Mouse (Mus musculus): ENCODE measurements at regions not wholly inside any gene's neighbourhood (a gene's known extent, or its start where the extent isn't known, plus 50 kb on each side); places are given as distances from the start of the nearest gene placed in this dataset.

DNA sequence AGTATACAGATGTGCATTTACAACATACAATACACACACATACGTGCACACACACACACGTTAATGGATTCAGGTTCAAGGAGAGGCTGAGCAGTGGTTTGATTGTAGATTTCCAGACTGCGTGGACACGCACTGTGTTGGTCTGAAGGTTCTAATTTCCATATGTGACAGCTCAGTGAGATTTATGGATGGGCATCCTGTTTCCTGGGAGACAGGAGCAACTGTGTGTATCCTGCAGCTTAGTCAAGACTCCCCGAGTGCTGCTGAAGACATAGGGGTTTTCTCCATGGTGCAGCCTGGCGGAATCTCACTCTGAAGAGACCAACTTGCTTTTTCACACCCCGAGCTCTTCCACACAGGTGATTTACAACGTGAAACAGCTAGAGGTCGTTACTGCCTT is 119.3 kb upstream of the Foxk1 start:
- CTCF ChIA-PET: no interaction called here

DNA sequence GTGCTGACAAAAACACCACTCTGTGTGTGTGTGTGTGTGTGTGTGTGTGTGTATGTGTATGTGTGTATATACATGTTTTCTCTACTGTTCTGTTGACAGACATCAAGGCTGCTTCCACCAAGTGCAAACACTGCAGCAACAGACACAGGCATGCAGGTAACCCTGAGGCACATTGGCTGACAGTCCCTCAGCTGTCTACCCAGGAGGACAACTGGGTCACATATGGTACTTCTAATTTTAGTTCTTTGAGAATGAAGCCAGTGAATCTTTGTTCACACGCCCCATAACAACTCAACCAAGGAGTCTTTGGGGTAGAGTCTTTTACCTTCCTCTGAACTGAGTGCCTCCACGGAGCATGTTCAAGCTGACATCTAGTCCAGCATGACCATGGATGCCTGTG is 113.3 kb upstream of the Foxk1 start:
- CTCF ChIA-PET: no interaction called here

DNA sequence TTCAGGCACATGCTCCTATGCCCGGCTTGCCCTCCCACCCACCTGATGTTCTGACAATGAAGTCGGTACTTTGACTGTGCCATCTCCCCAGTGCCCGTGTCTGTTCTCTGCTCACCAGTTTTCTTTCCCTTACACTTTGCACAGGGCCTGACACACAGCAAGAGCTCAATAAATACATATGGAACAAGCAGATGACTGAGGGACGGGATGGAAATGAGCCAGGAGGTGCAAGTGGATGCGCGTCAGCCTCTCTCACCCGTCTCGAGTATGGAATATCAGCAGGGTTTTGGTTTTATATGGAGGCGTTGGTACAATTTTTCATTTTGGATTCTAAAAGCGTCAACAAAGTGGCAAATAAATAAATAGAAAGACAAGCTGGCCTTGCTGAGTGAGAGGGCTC is 109.8 kb upstream of the Foxk1 start:
- CTCF ChIA-PET: no interaction called here

DNA sequence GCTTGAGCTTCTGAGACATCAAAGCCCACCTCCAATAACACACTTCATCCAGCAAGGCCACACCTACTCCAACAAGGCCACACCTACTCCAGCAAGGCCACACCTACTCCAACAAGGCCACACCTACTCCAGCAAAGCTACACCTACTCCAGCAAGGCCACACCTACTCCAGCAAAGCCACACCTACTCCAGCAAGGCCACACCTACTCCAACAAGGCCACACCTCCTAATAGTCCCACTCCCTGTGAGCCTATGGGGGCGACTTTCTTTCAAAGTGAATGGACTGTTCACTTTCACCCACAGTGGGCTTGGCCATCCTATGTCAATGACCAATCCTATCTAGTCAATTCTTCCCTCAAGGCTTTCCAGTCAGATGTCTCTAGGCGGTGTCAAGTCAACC is 104.9 kb upstream of the Foxk1 start:
- CTCF ChIA-PET: interaction anchor here (0.6 kb wide), 1 partner anchor 666 kb away, joined by 5 read pairs; no protein-coding TSS in a partner anchor

DNA sequence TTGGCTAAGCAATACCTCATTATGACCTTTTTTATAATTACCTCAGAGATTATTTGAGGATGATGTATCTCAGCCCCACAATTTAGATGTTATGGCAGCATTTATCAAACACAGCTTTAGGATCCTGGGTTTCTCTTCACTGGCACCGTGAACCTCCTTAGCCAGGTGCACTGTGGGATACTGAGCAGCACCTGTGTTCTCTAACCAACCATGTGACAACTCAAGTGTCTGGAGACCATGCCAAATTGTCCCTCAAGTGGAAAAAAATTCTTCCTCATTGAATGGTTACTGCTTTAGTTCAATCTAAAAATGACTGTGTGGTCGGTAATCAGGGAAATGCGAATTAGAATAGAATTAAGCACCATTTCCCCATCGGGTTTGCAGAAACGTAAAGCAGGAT is 101.7 kb upstream of the Foxk1 start:
- CTCF ChIA-PET: no interaction called here

DNA sequence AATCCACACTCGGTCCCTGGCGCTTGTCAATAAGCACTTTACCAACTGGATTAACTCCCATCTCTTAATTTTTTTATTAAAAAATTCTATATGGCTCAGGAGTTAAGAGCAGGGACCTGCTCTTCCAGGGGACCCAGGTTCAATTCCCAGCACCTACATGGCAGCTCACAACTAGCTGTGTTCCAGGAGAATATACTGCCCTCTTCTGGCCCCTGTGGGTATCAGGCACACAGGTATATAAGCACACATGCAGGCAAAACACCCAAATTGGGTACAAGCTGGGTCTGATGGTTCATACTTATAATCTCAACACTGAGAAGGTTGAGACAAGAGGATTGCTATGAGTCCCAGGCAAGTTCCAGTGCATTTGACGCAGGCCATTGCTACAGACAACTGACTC is 92.8 kb upstream of the Foxk1 start:
- CTCF ChIA-PET: no interaction called here

DNA sequence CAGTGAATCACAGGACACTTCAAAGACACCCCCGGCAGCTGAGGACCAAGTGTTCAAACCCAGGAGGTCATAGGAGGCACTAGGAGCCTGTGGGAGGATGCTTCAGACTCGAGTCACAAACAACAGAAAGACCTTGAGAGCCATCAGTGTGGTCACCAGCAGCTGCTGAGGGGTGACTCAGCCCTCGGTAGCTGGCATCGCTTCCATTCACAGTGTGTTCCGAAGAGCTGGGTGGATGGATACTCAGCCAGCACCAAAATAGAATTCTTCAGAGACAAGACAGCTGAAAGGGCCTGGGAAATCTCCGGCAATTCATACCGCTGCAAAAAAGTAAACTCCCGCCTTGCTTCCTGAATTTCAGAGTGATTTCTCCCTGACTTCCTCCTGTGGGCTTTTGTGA is 87.4 kb upstream of the Foxk1 start:
- CTCF ChIA-PET: no interaction called here

DNA sequence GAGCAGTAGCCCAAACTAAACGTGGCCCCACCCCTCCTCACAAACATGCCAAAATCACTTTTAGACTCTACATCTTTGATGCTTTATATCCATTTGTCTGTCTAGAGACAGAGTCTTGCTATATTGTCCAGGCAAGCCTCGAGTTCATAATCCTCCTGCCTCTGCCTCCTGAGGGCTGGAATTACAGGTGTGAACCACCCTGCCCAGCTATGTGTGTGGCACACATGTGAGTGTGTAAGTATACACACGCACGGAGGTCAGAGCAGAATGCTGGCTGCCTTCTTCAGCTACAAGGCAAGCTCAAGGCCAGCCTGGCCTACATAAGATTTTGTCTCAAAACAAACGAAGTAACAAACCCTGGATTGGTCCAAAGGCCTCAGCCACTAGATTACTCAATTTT is 86.8 kb upstream of the Foxk1 start:
- CTCF ChIA-PET: no interaction called here

DNA sequence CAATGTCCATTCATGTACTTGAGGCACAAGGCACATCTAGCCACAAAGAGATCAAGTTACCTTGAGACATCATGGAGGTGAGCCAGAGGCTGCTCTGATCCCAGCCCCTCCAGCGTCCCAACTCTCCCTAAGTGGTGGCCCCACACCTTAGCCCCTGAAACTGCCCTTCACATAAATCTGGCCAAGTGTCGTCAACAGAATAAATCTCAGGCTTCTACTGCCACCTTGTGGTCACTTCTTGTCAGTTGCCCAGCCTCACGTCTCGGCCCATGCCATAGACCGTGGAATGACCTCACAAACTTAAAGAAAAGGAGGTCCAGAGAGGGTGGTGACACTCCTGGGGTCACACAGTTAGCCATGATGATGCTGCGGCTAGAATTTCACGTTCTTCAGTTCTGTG is 82.0 kb upstream of the Foxk1 start:
- CTCF ChIA-PET: no interaction called here

DNA sequence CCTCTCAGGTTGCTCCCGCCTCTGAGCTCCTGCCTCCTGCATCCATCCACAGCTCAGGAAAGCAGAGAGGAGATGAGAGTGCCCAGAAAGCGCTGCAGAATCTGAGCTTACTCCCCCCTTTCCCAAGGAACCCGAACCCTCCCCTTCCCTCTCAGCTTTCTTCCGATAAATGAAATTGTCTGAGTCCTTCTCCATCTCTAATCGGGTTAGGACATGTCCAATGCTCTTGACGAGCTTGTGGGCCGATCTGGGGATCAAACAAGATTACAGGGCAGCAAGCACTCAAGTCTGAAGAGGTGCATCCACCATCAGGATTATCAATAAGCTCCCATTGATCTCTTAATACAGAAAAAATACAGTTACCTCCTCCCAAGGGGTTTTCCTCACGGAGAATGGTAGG is 80.0 kb upstream of the Foxk1 start:
- CTCF ChIA-PET: no interaction called here

DNA sequence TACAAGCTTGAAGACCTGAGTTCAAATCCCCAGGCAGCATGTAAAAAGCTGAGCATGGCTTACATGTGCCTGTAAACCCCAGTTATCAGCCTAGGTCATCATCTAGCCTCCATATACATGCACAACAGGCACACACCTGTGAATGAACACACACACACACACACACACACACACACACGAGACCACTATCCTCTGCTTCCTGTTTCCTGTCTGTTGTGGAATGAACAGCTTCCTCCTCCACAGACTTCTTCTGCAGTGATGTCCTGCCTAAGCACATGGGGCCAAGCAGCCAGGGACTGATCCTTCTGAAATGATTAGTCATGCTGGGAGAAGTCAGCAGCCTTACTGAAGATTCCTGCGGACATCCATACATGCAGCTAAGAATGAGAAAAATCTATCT is 76.4 kb upstream of the Foxk1 start:
- CTCF ChIA-PET: interaction anchor here (0.6 kb wide), 2 partner anchors 781 to 1452 kb away, joined by 3 read pairs; no protein-coding TSS in a partner anchor

DNA sequence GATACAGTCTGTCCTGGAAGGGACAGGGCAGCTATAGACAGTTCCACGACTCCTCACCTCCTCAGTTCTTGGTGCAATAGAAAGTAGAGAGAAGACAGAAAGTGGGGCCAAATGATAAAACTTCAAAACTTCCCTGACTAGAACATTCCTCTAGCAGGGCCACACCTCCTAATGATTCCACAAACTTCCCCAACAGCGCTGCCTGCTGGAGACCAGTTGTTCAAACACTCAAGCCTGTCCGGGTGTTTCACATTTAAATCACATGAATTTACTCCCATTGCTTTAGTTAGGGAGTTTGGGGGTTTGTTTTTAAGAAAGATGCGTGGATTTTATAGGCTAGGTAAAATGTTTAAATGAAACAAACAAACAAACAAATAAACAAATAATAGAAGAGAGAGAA is 75.7 kb upstream of the Foxk1 start:
- CTCF ChIA-PET: interaction anchor here (0.6 kb wide), 1 partner anchor 780 kb away, joined by 3 read pairs; no protein-coding TSS in a partner anchor

DNA sequence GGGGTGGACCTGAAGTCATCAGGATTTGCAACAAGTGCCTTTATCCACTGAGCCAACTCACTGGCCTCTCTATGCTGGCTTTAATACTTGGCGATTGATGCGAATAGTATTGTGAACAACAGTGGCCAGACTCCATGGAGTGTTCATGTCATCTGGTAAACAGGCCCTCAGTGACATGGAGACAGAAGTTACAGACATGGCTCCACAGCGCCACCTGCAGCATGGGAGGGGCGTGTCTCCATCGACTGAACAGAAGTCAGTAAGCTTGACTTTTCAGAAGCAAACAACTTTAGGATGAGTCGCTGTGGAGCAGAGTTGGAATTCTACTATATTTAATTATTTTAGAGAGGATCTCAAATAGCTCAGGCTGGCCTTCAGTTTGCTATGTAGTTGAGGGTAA is 74.0 kb upstream of the Foxk1 start:
- CTCF ChIA-PET: interaction anchor here (0.7 kb wide), 1 partner anchor 1457 kb away, joined by 15 read pairs; no protein-coding TSS in a partner anchor

DNA sequence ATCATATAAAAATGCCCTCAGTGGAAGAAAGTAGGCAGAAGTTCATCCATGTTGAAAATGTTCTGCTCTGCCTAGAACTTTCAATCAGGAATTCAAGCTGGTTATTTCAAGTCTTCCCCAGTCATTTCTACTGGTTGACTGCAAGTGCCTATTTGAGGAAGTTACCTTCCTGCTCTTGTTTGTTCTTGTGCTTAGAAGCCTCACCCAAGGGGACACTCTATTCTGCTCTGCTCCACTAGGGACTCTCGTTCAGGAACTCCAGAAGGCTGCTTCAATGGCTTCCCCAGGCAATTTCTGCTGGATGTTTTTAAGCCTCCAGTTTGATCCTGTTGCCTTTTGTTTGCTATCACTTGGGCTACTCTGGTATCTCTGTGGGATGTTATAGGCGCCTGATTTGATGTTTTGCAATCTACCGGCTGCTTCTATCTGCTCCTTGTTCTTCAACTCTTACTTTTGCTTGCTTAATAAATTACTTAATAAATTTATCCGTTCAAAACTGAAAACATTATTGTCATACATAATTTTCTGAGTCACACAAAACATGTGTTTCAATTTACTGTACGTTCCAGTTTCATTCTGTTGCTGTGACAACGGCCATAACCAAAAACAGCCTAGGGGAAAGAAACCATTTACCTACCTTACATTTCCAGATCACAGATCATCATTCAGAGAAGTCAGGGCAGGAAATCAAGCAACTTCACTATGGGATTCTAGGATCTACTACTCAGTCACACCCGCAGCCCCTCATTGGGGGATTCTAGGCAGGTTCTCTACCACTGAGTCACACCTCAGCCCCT is 71.4 kb upstream of the Foxk1 start:
- CTCF ChIA-PET: interaction anchor here (0.6 kb wide), 1 partner anchor 245 kb away, joined by 3 read pairs; no protein-coding TSS in a partner anchor

DNA sequence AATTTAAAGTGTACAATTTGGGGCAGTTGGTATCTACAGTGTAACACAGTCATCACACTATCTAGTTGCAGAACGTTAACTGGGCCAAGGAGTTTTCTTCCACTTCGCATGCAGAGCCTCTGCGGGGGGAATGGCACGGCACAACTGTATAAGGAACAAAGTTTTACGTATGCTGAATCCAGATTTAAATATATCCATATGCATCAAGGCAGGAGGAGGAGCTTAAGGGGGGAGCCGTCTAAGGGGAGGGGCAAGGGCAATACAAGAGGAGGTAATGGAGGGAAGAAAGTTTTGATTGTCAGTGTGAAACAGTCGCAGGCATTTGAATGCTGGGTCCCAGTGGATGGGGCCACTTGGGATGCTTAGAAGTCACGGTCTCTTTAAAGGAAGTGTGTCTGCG is 68.6 kb upstream of the Foxk1 start:
- CTCF ChIA-PET: no interaction called here

DNA sequence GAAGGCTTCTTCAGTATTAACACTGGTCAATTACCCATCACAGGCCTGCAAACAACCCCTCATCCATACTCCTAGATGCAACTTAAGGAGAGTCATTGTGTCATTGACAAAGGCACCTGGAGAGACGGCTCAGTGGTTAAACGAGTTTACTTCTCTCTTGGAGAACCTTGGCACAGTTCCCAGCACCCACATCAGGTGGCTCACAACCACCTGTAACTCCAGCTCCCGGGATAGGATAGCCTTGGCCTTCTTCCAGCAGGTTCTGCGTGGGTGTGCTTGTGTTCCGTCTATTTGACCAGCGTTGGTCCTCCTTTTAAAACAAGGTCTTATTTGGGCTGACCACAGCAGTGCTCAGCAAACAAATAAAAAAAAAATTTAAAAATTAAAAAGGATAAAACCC is 63.9 kb upstream of the Foxk1 start:
- CTCF ChIA-PET: interaction anchor here (0.7 kb wide), 1 partner anchor 236 kb away, joined by 3 read pairs; no protein-coding TSS in a partner anchor

DNA sequence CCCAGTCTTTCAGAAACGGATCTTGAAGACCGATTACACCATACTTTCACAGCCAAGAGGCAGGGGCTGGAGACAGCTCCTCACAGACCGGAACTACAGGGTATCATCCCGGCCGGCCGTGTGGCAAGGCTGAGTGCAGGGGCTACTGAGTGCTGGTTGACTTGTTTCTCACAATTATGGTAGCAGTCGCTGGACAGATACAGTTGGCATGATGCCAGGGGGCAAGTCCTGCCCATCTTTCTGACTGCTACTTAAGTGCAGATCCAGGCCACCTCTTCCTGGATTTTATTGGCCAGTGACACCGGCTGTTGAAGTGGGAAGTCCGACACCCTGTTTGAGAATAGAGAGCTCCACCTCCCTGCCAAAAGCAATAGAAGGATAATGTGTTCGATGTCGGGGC is 63.2 kb upstream of the Foxk1 start:
- CTCF ChIA-PET: no interaction called here

DNA sequence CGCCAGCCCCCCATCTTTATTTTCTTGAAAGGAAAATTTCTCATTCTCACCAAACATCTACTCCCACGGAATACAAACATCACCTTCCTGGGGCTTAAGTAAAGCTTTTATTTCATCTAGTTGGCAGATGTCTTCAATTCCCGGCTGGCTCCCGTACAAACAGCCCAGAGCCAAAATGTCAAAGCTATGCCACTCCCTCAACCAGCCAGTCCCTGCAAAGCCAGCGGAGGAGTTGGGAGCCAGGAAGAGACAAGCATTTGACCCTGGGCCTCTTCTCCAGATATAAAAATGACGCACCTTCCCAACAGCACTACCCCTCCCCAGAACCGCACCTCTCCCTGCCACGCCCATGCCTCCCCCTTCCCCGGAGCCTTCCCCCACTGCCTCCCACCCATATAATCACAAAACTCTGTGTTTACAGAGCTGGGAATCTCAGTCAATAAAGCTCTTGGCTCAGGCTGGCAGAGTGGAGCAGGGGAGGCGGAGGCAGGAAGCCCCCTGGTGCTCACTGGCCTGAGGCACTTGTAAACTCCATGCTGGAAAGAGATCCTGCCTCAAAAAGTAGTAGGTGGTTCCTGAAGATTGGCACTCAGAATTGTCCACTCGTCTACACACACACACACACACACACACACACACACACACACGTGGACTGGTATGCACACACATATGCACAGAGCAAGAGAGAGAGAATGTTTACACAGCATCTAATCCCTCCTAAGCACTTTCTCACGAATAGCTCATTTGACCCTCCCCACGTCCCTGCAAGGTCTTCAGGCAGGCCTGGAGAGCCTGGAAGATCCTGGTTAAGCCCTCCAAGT is 60.9 kb upstream of the Foxk1 start:
- CTCF ChIA-PET: no interaction called here

DNA sequence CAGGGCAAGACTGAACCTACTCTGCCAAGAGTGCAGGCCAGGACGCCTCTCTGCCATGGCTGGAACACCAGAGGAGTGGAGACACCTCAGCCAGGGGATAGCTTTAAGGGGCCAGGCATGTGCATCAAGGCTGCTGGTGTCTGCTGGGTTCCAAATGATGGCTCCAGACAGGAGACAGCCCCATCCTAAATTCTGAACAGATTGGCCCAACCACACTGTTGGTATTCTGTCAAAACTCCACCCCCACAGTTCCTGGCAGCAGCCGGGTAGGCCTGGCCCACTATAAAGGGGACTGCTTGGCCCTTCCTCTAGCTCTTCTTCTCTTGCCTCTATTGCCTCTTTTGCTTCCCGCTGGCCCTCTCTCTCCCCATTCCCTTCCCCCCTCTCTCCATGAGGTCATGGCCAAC is 60.3 kb upstream of the Foxk1 start:
- CTCF ChIA-PET: no interaction called here

DNA sequence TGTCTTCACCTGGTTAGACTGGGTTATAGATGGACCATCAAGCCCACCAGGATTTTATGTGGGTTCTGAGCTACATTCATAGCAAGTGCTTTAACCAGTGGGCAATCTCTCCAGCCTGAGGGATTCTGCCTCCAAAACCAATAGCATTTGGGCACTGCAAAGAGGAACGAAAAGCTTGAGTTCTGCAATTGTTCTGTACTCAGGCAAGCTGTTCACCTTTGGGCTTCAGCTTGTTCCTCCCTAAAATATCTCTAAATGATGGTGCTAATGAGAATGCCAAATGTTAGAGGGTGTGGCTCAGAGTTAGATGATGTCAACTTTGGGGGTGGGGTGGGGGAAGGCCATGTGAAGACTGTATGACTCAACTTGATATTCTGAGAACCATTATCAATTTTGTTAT is 54.8 kb upstream of the Foxk1 start:
- CTCF ChIA-PET: no interaction called here

DNA sequence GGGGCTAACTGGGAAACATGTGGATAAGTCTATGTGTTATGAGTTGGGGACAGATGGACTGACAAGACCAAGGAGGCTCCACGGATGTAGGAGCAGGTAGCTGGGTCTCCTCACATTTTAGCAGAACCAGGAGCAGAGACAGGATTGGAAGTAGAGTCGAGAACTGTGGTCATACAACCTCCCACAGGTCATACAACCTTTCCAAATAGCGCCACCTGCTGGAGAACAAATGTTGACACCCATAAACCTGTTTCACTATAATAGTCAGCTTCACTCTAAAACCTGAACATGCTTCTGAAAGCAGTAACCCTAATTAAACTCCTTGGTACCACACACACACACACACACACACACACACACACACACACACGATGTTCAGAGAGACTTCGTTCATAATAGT is 50.7 kb upstream of the Foxk1 start:
- CTCF ChIA-PET: interaction anchor here (0.6 to 1.2 kb wide), 2 partner anchors 67 to 108 kb away, joined by 3 to 4 read pairs; no protein-coding TSS in a partner anchor

Measured in spleen, embryonic (tissue).